Mouse (Mus musculus) forebrain, postnatal 0 days (tissue): ENCODE measurements around the gene Vps26b. TPM values are rescaled to one million over a fixed set of nuclear protein-coding genes. Genes with fewer than 3 reads are reported as not detected.

ENCODE experiments used
- ATAC-seq: fragments of 200-750 bp; cut with Nextera tagmentation; 2 replicates; pipeline ENCODE4 v1.8.0; 2017; ENCODE audit warnings: mild to moderate bottlenecking, moderate library complexity
- DNase-seq: peaks from one replicate; pipeline ENCODE4 v3.0.0-alpha.2; 2015
- H3K27ac ChIP-seq: fragments of 300-500 bp; sonication (generic); 2 replicates; pipeline ENCODE4 v1.5.1; 2014; ENCODE audit warnings: low read depth, mild to moderate bottlenecking, antibody characterized with exemption, low read length, moderate library complexity, mixed read lengths
- H3K27me3 ChIP-seq: fragments of 300-500 bp; sonication (generic); 2 replicates; pipeline ENCODE4 v1.6.1; 2014; ENCODE audit warnings: mild to moderate bottlenecking, low read length, mixed read lengths; ENCODE audit not compliant: insufficient read depth
- H3K36me3 ChIP-seq: fragments of 300-500 bp; sonication (generic); 2 replicates; pipeline ENCODE4 v1.6.1; 2014; ENCODE audit warnings: mild to moderate bottlenecking, moderate library complexity; ENCODE audit not compliant: insufficient read depth
- H3K4me1 ChIP-seq: fragments of 300-500 bp; sonication (generic); 2 replicates; pipeline ENCODE4 v1.6.1; 2014; ENCODE audit warnings: antibody characterized with exemption; ENCODE audit not compliant: insufficient read depth
- H3K4me2 ChIP-seq: fragments of 300-500 bp; sonication (generic); 2 replicates; pipeline ENCODE4 v1.6.1; 2014; ENCODE audit warnings: low read depth, mild to moderate bottlenecking, moderate library complexity
- H3K4me3 ChIP-seq: fragments of 300-500 bp; sonication (generic); 2 replicates; pipeline ENCODE4 v1.5.1; 2014; ENCODE audit warnings: low read depth, low read length, mixed read lengths
- H3K9ac ChIP-seq: fragments of 300-500 bp; sonication (generic); 2 replicates; pipeline ENCODE4 v1.6.1; 2014; ENCODE audit warnings: mild to moderate bottlenecking
- H3K9me3 ChIP-seq: fragments of 300-500 bp; sonication (generic); 2 replicates; pipeline ENCODE4 v1.6.1; 2016; ENCODE audit warnings: low read length
- CTCF ChIP-seq: sonication (generic); IDR thresholded peaks from 2 replicates; pipeline ENCODE4 v1.5.1; 2016; ENCODE audit warnings: antibody characterized with exemption, control low read depth, low read depth
- WGBS: fragments of 180-500 bp; shearing (Covaris S2); extraction: QIAGEN DNeasy Blood & Tissue Kit; methylation state at CpG from one replicate; pipeline ENCODE4 v1.1.7; 2014; 5-methylcytosine and 5-hydroxymethylcytosine counted together
- polyA plus RNA-seq: library from polyadenylated mRNA; unstranded; fragments of >200 nt; fragmentation: Nextera tagmentation; extraction: Ambion mirVana; gene quantifications from 2 replicates; pipeline ENCODE4 v1.2.1, GENCODE M21; 2015
- total RNA-seq: library from RNA; depleted of rRNA; stranded (reverse); fragments of >200 nt; gene quantifications from 2 replicates; pipeline ENCODE4 v1.2.3, GENCODE M21; 2014

Vps26b gene
- total and polyA plus RNA-seq, 2 experiments from 2014 or later, result 86.1 to 160 TPM

DNA sequence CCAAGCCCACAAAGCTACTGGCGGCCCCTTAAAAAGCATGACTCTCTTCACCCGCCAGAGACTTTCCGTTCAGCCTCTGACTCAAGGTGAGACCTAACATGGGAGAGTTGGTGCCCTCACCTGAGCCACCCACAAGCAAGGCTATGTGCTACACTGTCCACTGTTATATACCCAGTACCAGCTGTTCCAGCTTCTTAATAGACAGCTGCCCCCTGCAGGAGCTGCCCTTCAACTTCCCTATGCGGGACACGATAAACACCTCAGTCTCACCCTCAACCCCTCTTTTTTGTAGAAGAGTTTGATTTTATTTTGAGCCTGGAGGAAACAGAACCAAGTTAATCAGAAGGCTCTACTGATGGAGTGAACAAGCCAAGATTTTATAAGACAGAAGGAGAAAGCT, 23.0 kb downstream of the Vps26b start:
- Histone ChIP-seq H3K4me2 (no peak overlapping the region), H3K27me3 (no peaks in the 10 kb centered on the region), H3K4me1 (0 out of 2 replicates have a peak, but pooled peaks cover 3% of the 10 kb centered on the region), H3K9ac (no peak overlapping the region), H3K9me3 (no peaks in the 10 kb centered on the region), H3K27ac (no peak overlapping the region), H3K4me3 (no peak overlapping the region), H3K36me3 (peaks cover 69% of the 10 kb centered on the region)
- 91% methylated on average over 5 of the region's 5 CpGs for WGBS
- ATAC-seq (no peak), DNase-seq (no peak)
- no peak for TF ChIP-seq CTCF

DNA sequence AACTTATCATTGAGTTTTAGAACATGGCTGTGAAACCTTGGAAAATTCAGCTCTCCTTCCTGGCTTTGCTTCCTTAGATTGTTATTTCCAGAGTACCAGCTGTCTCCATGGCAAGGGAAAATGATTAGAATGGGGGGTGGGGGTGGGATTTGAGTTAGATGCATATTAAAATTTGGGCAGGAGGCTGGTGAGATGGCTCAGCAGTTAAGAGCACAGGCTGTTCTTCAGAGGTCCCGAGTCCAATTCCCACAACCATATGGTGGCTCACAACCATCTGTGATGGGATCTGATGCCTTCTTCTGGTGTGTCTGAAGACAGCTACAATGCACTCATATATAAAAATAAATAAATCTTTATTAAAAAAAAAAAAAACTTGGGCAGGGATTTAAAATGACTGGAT, 23.9 kb downstream of the Vps26b start:
- peaks cover 61% of the 10 kb centered on the region for H3K36me3 ChIP-seq
- H3K4me1 ChIP-seq, result peaks cover 7% of the 10 kb centered on the region
- no peak for TF ChIP-seq CTCF
- no peaks in the 10 kb centered on the region for H3K27me3 ChIP-seq
- 50% methylated on average over 1 of the region's 1 CpGs for WGBS
- H3K9me3 ChIP-seq, result no peaks in the 10 kb centered on the region
- H3K4me3 ChIP-seq, result no peak overlapping the region
- no peak overlapping the region for H3K4me2 ChIP-seq
- no peak overlapping the region for H3K9ac ChIP-seq
- peak; percentile 68 for ATAC-seq
- peak overlapping the region; percentile 29; the same call in 1 of the 2 replicates for H3K27ac ChIP-seq
- peak; percentile 71 for DNase-seq

DNA sequence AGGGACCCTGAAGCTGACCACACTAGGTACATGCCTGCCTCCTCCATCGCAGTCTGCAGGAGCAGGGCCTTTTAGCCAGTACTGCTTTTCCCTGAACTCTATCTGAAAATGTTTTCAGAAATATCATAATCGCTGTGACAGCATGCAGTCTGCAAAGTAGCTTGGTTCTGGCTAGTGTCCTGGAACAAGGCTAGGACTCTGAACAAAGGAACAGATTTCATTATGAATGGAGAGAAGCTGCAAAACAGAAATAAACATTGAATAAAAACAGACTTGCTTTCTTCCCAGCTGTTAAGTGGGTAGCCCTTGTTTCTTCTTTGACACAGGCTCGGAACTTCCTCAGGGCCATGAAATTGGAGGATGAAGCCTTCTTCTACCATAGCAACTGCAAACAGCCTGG, 24.6 kb downstream of the Vps26b start:
- peaks cover 14% of the 10 kb centered on the region for H3K4me1 ChIP-seq
- H3K27me3 ChIP-seq, result no peaks in the 10 kb centered on the region
- H3K4me2 ChIP-seq, result no peak overlapping the region
- TF ChIP-seq CTCF, result no peak
- peak overlapping the region; percentile 69 for H3K27ac ChIP-seq
- H3K9ac ChIP-seq, result no peak overlapping the region
- peak; percentile 13 for DNase-seq
- peak; percentile 14; the same call in 1 of the 2 replicates for ATAC-seq
- 68% methylated on average over 3 of the region's 3 CpGs for WGBS
- peaks cover 60% of the 10 kb centered on the region for H3K36me3 ChIP-seq
- H3K9me3 ChIP-seq, result no peaks in the 10 kb centered on the region
- no peak overlapping the region for H3K4me3 ChIP-seq

DNA sequence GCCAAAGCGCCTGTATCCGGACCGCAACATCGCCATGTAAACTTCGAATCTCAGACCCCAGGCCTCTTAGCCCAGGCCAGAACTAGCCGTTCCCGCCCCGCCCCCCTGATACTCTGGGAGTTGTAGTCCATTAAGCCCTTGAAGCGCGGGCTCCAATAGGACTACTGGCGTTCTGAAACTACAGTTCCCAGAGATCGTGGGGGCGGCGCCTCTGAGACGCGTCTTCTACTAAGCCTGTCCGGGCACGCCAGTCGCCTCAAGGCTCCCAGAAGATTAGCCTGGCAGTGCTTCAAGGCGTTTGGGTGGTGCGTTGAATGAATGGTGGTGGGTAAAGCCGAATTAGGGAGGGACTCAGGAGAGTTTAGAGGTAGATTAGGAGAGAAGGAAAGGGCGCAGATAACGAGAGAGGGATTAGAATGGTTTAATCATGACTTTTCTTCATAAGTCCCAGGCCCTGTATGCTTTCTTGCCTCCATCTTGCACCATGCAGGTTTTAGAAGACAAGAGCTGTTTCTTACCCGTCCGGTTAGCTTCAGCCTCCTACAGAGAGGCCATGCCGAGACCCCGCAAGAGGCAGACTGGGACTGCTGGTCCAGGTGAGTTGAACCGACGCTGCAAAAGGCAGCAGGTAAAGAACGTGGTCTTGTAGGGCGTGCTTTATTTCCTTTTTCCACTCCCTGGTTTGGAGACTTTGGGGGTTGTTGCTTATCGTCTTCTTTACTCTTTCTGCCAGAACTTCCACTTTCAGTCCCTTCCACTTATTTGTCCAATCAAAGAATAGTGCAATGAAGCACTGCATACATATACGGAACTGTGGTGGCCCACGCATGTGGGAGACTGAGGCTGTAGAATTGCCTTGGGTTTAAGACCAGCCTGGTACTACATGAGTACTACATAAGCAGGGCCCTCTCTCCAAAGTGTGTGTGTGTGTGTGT, 30.1 kb downstream of the Vps26b start, which contains the start of the genes Acad8 and Thyn1:
TSS of gene Acad8 (minus strand) at position 106 of the 935 bp plus-strand sequence.
TSS of gene Thyn1 (plus strand) at position 250 of the 935 bp plus-strand sequence.
- TF ChIP-seq CTCF, result peak; percentile 10; the same call in 1 of the 2 replicates
- Histone ChIP-seq H3K27ac (peak within 1 kb of the TSS; percentile 82), H3K9me3 (no peaks in the 10 kb centered on the region), H3K27me3 (no peaks in the 10 kb centered on the region), H3K36me3 (peaks cover 13% of the 10 kb centered on the region), H3K4me3 (peak within 1 kb of the TSS; percentile 61), H3K4me1 (peaks cover 14% of the 10 kb centered on the region), H3K4me2 (peak within 1 kb of the TSS; percentile 83), H3K9ac (peak within 1 kb of the TSS; percentile 75)
- 2% methylated on average over 35 of the region's 35 CpGs for WGBS
- ATAC-seq (peak; percentile 100), DNase-seq (peak; percentile 97)

GRCm38 (mm10) chr9:26998669-26999460, 31.0 kb downstream of the Vps26b start:
- no peaks in the 10 kb centered on the region for H3K9me3 ChIP-seq
- H3K4me1 ChIP-seq, result peaks cover 14% of the 10 kb centered on the region
- no peak for TF ChIP-seq CTCF
- H3K27ac ChIP-seq, result peak overlapping the region; percentile 60; the same call in 1 of the 2 replicates
- no peak for DNase-seq
- WGBS, result 2% methylated on average over 29 of the region's 29 CpGs
- peaks cover 8% of the 10 kb centered on the region for H3K36me3 ChIP-seq
- H3K27me3 ChIP-seq, result no peaks in the 10 kb centered on the region
- H3K4me3 ChIP-seq, result peak overlapping the region; percentile 61
- H3K4me2 ChIP-seq, result peak overlapping the region; percentile 70
- peak; percentile 42 for ATAC-seq
- H3K9ac ChIP-seq, result peak overlapping the region; percentile 75

DNA sequence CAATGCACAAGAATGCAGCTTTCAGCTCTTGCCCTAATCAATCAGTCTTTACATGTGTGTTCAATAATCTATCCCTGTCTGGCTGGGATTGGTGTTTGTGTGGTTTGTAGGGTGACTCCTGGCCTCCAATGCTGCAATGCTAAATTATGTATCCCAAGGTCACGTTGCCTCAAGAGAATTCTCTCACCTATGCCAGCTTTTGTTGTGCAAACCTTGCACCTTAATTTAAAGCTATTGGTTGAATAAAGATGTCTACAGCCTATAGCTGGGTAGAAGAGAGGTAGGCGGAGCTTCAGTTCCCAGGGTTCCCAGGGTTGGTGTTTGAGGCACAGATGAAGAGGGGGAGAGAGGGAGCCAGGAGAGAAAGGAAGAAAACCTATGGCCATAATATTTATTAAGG, 32.4 kb downstream of the Vps26b start:
- Histone ChIP-seq H3K4me1 (peaks cover 14% of the 10 kb centered on the region), H3K4me2 (no peak overlapping the region), H3K9ac (no peak overlapping the region), H3K4me3 (no peak overlapping the region), H3K36me3 (no peaks in the 10 kb centered on the region), H3K27ac (no peak overlapping the region), H3K9me3 (no peaks in the 10 kb centered on the region), H3K27me3 (no peaks in the 10 kb centered on the region)
- no peak for DNase-seq
- no peak for TF ChIP-seq CTCF
- no peak for ATAC-seq
- WGBS, result 95% methylated on average over 2 of the region's 2 CpGs
